Mouse (Mus musculus): Measurements from ENCODE around the gene Cdc34. TPM values are rescaled to one million over a fixed set of nuclear protein-coding genes. Genes with fewer than 3 reads are reported as not detected.

Gene Cdc34
- total RNA-seq, 2 experiments from 2014 or later = 64.2 to 70.3 TPM

GRCm38 (mm10) chr10:79708668-79709067 lies 26.7 kb downstream of the Cdc34 start:
- DNase-seq (ENCODE audit: low spot score in 2 of 2) = no peak
- intact Hi-C loops (cut with DNase I) = no loop called here

- intact Hi-C loops (cut with DNase I) = no loop called here
- DNase-seq (ENCODE audit: low spot score in 2 of 2) = no peak
Measured at GRCm38 (mm10) chr10:79709307-79709706, 27.3 kb downstream of the Cdc34 start.

- intact Hi-C loops (cut with DNase I) = no loop called here
- DNase-seq (ENCODE audit: low spot score in 2 of 2) = no peak
Measured at GRCm38 (mm10) chr10:79712029-79712428, 30.0 kb downstream of the Cdc34 start.

GRCm38 (mm10) chr10:79712499-79713126 lies 30.6 kb downstream of the Cdc34 start:
- DNase-seq (ENCODE audit: low spot score in 2 of 2) = peak; percentile 84 to 90
- intact Hi-C loops (cut with DNase I) = no loop called here

- intact Hi-C loops (cut with DNase I) = no loop called here
- no peak for DNase-seq (ENCODE audit: low spot score in 2 of 2)
Measured at GRCm38 (mm10) chr10:79713163-79713562, 31.2 kb downstream of the Cdc34 start.

- intact Hi-C loops (cut with DNase I) = no loop called here
- no peak for DNase-seq (ENCODE audit: low spot score in 2 of 2)
Measured at GRCm38 (mm10) chr10:79714996-79715395, 33.0 kb downstream of the Cdc34 start.

- intact Hi-C loops (cut with DNase I) = no loop called here
- DNase-seq (ENCODE audit: low spot score in 2 of 2) = no peak
Measured at GRCm38 (mm10) chr10:79716254-79716987, 34.4 kb downstream of the Cdc34 start, which contains the start of gene Hcn2. TSS of gene Hcn2 (plus strand) at chr10:79716634.

- intact Hi-C loops (cut with DNase I) = no loop called here
- DNase-seq (ENCODE audit: low spot score in 2 of 2) = peak in 1 of 2 experiments; percentile 51
Measured at GRCm38 (mm10) chr10:79716988-79717355, 35.0 kb downstream of the Cdc34 start.

GRCm38 (mm10) chr10:79717640-79718357 lies 35.8 kb downstream of the Cdc34 start:
- intact Hi-C loops (cut with DNase I) = no loop called here
- DNase-seq (ENCODE audit: low spot score in 2 of 2) = no peak

- DNase-seq (ENCODE audit: low spot score in 2 of 2) = no peak
- intact Hi-C loops (cut with DNase I) = no loop called here
Measured at GRCm38 (mm10) chr10:79721089-79721488, 39.1 kb downstream of the Cdc34 start.

GRCm38 (mm10) chr10:79723047-79723446 lies 41.1 kb downstream of the Cdc34 start:
- DNase-seq (ENCODE audit: low spot score in 2 of 2) = no peak
- intact Hi-C loops (cut with DNase I) = no loop called here

- no peak for DNase-seq (ENCODE audit: low spot score in 2 of 2)
- intact Hi-C loops (cut with DNase I) = no loop called here
Measured at GRCm38 (mm10) chr10:79723692-79724091, 41.7 kb downstream of the Cdc34 start.

GRCm38 (mm10) chr10:79726090-79726489 lies 44.1 kb downstream of the Cdc34 start:
- no peak for DNase-seq (ENCODE audit: low spot score in 2 of 2)
- intact Hi-C loops (cut with DNase I) = no loop called here

GRCm38 (mm10) chr10:79728323-79729249 lies 46.6 kb downstream of the Cdc34 start:
- intact Hi-C loops (cut with DNase I) = no loop called here
- DNase-seq (ENCODE audit: low spot score in 2 of 2) = peak; percentile 43 to 64

- intact Hi-C loops (cut with DNase I) = no loop called here
- DNase-seq (ENCODE audit: low spot score in 2 of 2) = no peak
Measured at GRCm38 (mm10) chr10:79729357-79729965, 47.5 kb downstream of the Cdc34 start.

GRCm38 (mm10) chr10:79732500-79732899 lies 50.5 kb downstream of the Cdc34 start:
- intact Hi-C loops (cut with DNase I) = no loop called here
- peak; percentile 56 to 65 for DNase-seq (ENCODE audit: low spot score in 2 of 2)

- no peak for DNase-seq (ENCODE audit: low spot score in 2 of 2)
- intact Hi-C loops (cut with DNase I) = no loop called here
Measured at GRCm38 (mm10) chr10:79733847-79734246, 51.9 kb downstream of the Cdc34 start.

GRCm38 (mm10) chr10:79735361-79735760 lies 53.4 kb downstream of the Cdc34 start:
- intact Hi-C loops (cut with DNase I) = no loop called here
- DNase-seq (ENCODE audit: low spot score in 2 of 2) = no peak

- intact Hi-C loops (cut with DNase I) = no loop called here
- DNase-seq (ENCODE audit: low spot score in 2 of 2) = no peak
Measured at GRCm38 (mm10) chr10:79736706-79737105, 54.7 kb downstream of the Cdc34 start.

Data from left cerebral cortex, postnatal 14 days (tissue).